In genomic region chr2:174659874-174660273, GRCm38 (mm10) we compare ENCODE assay signal across 27 mouse cellular contexts. TPM values are rescaled to one million over a fixed set of nuclear protein-coding genes. Genes with fewer than 3 reads are reported as not detected.
DNase-seq lines count a peak whose midpoint lies in the region; ATAC-seq and TF ChIP-seq lines count a peak whose summit lies in the region.
"Had no signal": no experiment of that assay in that cellular context is flagged by ENCODE, and none has a peak within 500 bp of the region (broad histone marks: within the 10 kb centered on the region; RNA-seq: fewer than 3 reads in every experiment).

No protein-coding gene starts in this region.

- 0 out of 2 replicates have a peak overlapping the region, but pooled peaks have one; percentile 5 for H3K27ac ChIP-seq in intestine, embryonic 14.5 days (ENCODE audit: low read depth)
- H3K27ac ChIP-seq in intestine, embryonic 16.5 days (ENCODE audit: low read length): peak overlapping the region; percentile 57
- H3K27ac ChIP-seq in small intestine, adult 2 months (ENCODE audit: insufficient read depth, low read depth, low read length): peak overlapping the region; percentile 77
- H3K27ac ChIP-seq in stomach, postnatal 0 days (replicated peaks): no peak overlapping the region; the same call in 1 of the 2 replicates
- no peak overlapping the region for H3K27ac ChIP-seq in hindbrain, embryonic 14.5 days
- H3K27ac ChIP-seq: embryonic facial prominence, embryonic 10.5 days; embryonic facial prominence, embryonic 13.5 days; forebrain, embryonic 13.5 days; gastrocnemius, adult 2 months; hindbrain, embryonic 12.5 days had no signal

- no peaks in the 10 kb centered on the region for H3K4me1 ChIP-seq in intestine, embryonic 14.5 days (replicated peaks; ENCODE audit: control insufficient read depth, insufficient read depth, low read length)
- H3K4me1 ChIP-seq in intestine, embryonic 16.5 days (ENCODE audit: control insufficient read depth, insufficient read depth, low read length): 0 out of 2 replicates have a peak, but pooled peaks cover 3% of the 10 kb centered on the region
- H3K4me1 ChIP-seq in small intestine, adult 2 months (ENCODE audit: control insufficient read depth, insufficient read depth, insufficient read length, low read length): peaks cover 13% of the 10 kb centered on the region; the same call in 1 of the 2 replicates
- no peaks in the 10 kb centered on the region for H3K4me1 ChIP-seq in stomach, postnatal 0 days (replicated peaks; ENCODE audit: control insufficient read depth, insufficient read depth)
- H3K4me1 ChIP-seq in hindbrain, embryonic 14.5 days (replicated peaks; ENCODE audit: control insufficient read depth, insufficient read depth, low read length): no peaks in the 10 kb centered on the region
- H3K4me1 ChIP-seq: embryonic facial prominence, embryonic 13.5 days; forebrain, embryonic 13.5 days had no signal

- 78% methylated on average over 4 of the region's 4 CpGs for WGBS in intestine, embryonic 14.5 days
- 67% methylated on average over 4 of the region's 4 CpGs for WGBS in intestine, embryonic 16.5 days
- WGBS in small intestine, adult 2 months: 34% methylated on average over 4 of the region's 4 CpGs
- WGBS in stomach, postnatal 0 days: 67% methylated on average over 4 of the region's 4 CpGs
- 91% methylated on average over 4 of the region's 4 CpGs for WGBS in hindbrain, embryonic 14.5 days

- peak; percentile 38 for ATAC-seq in intestine, embryonic 14.5 days (replicated peaks; ENCODE audit: low FRiP score, low TSS enrichment, low read depth)
- peak; percentile 70 for ATAC-seq in intestine, embryonic 16.5 days
- peak; percentile 20 for ATAC-seq in stomach, postnatal 0 days (ENCODE audit: low FRiP score, low TSS enrichment)
- no peak for ATAC-seq in hindbrain, embryonic 14.5 days (ENCODE audit: low FRiP score)
- ATAC-seq: forebrain, embryonic 13.5 days; forebrain, postnatal 0 days; hindbrain, embryonic 16.5 days; Patski had no signal

- no peak overlapping the region for H3K4me2 ChIP-seq in intestine, embryonic 14.5 days (ENCODE audit: low read length)
- H3K4me2 ChIP-seq in intestine, embryonic 16.5 days (ENCODE audit: low read depth, low read length): 0 out of 2 replicates have a peak overlapping the region, but pooled peaks have one; percentile 2
- no peak overlapping the region for H3K4me2 ChIP-seq in stomach, postnatal 0 days (replicated peaks; ENCODE audit: low read depth)
- H3K4me2 ChIP-seq in hindbrain, embryonic 14.5 days (replicated peaks): no peak overlapping the region
- H3K4me2 ChIP-seq: embryonic facial prominence, embryonic 13.5 days; forebrain, embryonic 13.5 days; heart, embryonic 11.5 days; hindbrain, embryonic 12.5 days had no signal

- TF ChIP-seq POLR2A in small intestine, adult 2 months (IDR thresholded peaks at IDR 0.05; ENCODE audit: low read depth, low read length): no peak

- H3K36me3 ChIP-seq in intestine, embryonic 14.5 days (ENCODE audit: control insufficient read depth, insufficient read depth, low read length): no peaks in the 10 kb centered on the region
- no peaks in the 10 kb centered on the region for H3K36me3 ChIP-seq in intestine, embryonic 16.5 days (ENCODE audit: control insufficient read depth, insufficient read depth, low read length)
- H3K36me3 ChIP-seq in small intestine, adult 2 months (ENCODE audit: control insufficient read depth, insufficient read depth, low read length): no peaks in the 10 kb centered on the region
- no peaks in the 10 kb centered on the region for H3K36me3 ChIP-seq in stomach, postnatal 0 days (ENCODE audit: control insufficient read depth, insufficient read depth, low read length)
- no peaks in the 10 kb centered on the region for H3K36me3 ChIP-seq in hindbrain, embryonic 14.5 days (replicated peaks; ENCODE audit: control insufficient read depth, insufficient read depth)
- H3K36me3 ChIP-seq: embryonic facial prominence, embryonic 10.5 days; embryonic facial prominence, embryonic 13.5 days; G1E; hindbrain, embryonic 12.5 days had no signal

- H3K27me3 ChIP-seq in intestine, embryonic 14.5 days (replicated peaks; ENCODE audit: control insufficient read depth, insufficient read depth, low read length): no peaks in the 10 kb centered on the region
- no peaks in the 10 kb centered on the region for H3K27me3 ChIP-seq in intestine, embryonic 16.5 days (replicated peaks; ENCODE audit: control insufficient read depth, insufficient read depth, low read length)
- no peaks in the 10 kb centered on the region for H3K27me3 ChIP-seq in small intestine, adult 2 months (ENCODE audit: control insufficient read depth, insufficient read depth, low read length)
- no peaks in the 10 kb centered on the region for H3K27me3 ChIP-seq in stomach, postnatal 0 days (ENCODE audit: control insufficient read depth, insufficient read depth, low read length)
- no peaks in the 10 kb centered on the region for H3K27me3 ChIP-seq in hindbrain, embryonic 14.5 days (ENCODE audit: control insufficient read depth, insufficient read depth, low read length)
- H3K27me3 ChIP-seq: CH12.LX; embryonic facial prominence, embryonic 13.5 days; forebrain, embryonic 13.5 days; hindbrain, embryonic 12.5 days; Patski had no signal

- no peaks in the 10 kb centered on the region for H3K9me3 ChIP-seq in intestine, embryonic 14.5 days (ENCODE audit: control insufficient read depth, low read length)
- no peaks in the 10 kb centered on the region for H3K9me3 ChIP-seq in intestine, embryonic 16.5 days (ENCODE audit: control insufficient read depth, low read length)
- H3K9me3 ChIP-seq in stomach, postnatal 0 days (ENCODE audit: control insufficient read depth, low read length): no peaks in the 10 kb centered on the region
- no peaks in the 10 kb centered on the region for H3K9me3 ChIP-seq in hindbrain, embryonic 14.5 days (ENCODE audit: control insufficient read depth, low read length)
- H3K9me3 ChIP-seq: embryonic facial prominence, embryonic 10.5 days; embryonic facial prominence, embryonic 13.5 days; forebrain, embryonic 13.5 days; hindbrain, embryonic 12.5 days had no signal

- no peak for DNase-seq in intestine, embryonic 14.5 days (ENCODE audit: low spot score)
- DNase-seq in stomach, postnatal 0 days (ENCODE audit: low spot score): no peak
- no peak for DNase-seq in hindbrain, embryonic 14.5 days (ENCODE audit: low spot score)
- no peak for DNase-seq in spleen, adult 18-20 months
- DNase-seq in urinary bladder, postnatal 25 days (ENCODE audit: low spot score): no peak
- DNase-seq: adrenal gland, postnatal 10 days; adrenal gland, postnatal 36 days; B cell, adult 2 months; cerebellum, adult 18-20 months; cerebellum, adult 9-11 months; cerebellum, postnatal 25 days; embryo, embryonic 11 days; forebrain, postnatal 0 days; gastrocnemius, adult 2 months; gastrocnemius, postnatal 14 days had no signal

- no peak for TF ChIP-seq CTCF in small intestine, adult 2 months (IDR thresholded peaks at IDR 0.05; ENCODE audit: extremely low read depth, insufficient read length, insufficient replicate concordance, low read depth, low read length)
- TF ChIP-seq CTCF in stomach, postnatal 0 days (IDR thresholded peaks at IDR 0.05; ENCODE audit: low read depth): no peak

- H3K9ac ChIP-seq in intestine, embryonic 14.5 days (ENCODE audit: low read length): no peak overlapping the region
- no peak overlapping the region for H3K9ac ChIP-seq in intestine, embryonic 16.5 days (ENCODE audit: low read depth, low read length)
- H3K9ac ChIP-seq in stomach, postnatal 0 days (ENCODE audit: low read length): no peak overlapping the region
- no peak overlapping the region for H3K9ac ChIP-seq in hindbrain, embryonic 14.5 days
- H3K9ac ChIP-seq: embryonic facial prominence, embryonic 13.5 days; forebrain, embryonic 13.5 days; forebrain, postnatal 0 days; hindbrain, embryonic 12.5 days had no signal

- H3K4me3 ChIP-seq in intestine, embryonic 14.5 days (ENCODE audit: low read depth, low read length): no peak overlapping the region
- H3K4me3 ChIP-seq in intestine, embryonic 16.5 days (ENCODE audit: low read length): no peak overlapping the region
- H3K4me3 ChIP-seq in small intestine, adult 2 months (ENCODE audit: low read depth, low read length): no peak overlapping the region
- no peak overlapping the region for H3K4me3 ChIP-seq in stomach, postnatal 0 days (ENCODE audit: low read depth, low read length)
- no peak overlapping the region for H3K4me3 ChIP-seq in hindbrain, embryonic 14.5 days (replicated peaks; ENCODE audit: low read length)
- H3K4me3 ChIP-seq: embryonic facial prominence, embryonic 10.5 days; embryonic facial prominence, embryonic 13.5 days; erythroblast, embryonic 14.5 days; forebrain, embryonic 13.5 days; gastrocnemius, adult 2 months; hindbrain, embryonic 12.5 days had no signal

- no peak for TF ChIP-seq EP300 in stomach, postnatal 0 days (optimal IDR thresholded peaks at IDR 0.05)

RNA-seq across cellular contexts. Expression of gene Zfp831, which starts 16.5 kb away (rescaled TPM):
- not detected in 2 replicates for polyA plus RNA-seq in intestine, embryonic 14.5 days (2014; fragmentation: Nextera tagmentation; extraction: Ambion mirVana)
- polyA plus RNA-seq in intestine, embryonic 16.5 days (2015; fragmentation: Nextera tagmentation; extraction: Ambion mirVana): 0.01 and 0.04 TPM in 2 replicates
- polyA plus RNA-seq in small intestine, adult 2 months (2012; rRNA removed): 0.20 and 0.41 TPM in 2 replicates
- polyA plus RNA-seq in stomach, postnatal 0 days (2015; fragmentation: Nextera tagmentation; extraction: Ambion mirVana): 0.01 TPM in 1 of 2 replicates, not detected in the other
- not detected in 2 replicates for polyA plus RNA-seq in hindbrain, embryonic 14.5 days (2014; fragmentation: Nextera tagmentation; extraction: Ambion mirVana)
- polyA plus RNA-seq: embryonic facial prominence, embryonic 10.5 days; erythroblast, embryonic 14.5 days; forebrain, embryonic 13.5 days; G1E; heart, embryonic 11.5 days; hindbrain, embryonic 16.5 days; Patski had no signal

Comparison
In these comparisons a context has a peak if more than half of its experiments do, and no peak if none do; other contexts are left out.
1. H3K27ac ChIP-seq: peak in intestine, embryonic 14.5 days (single experiment), intestine, embryonic 16.5 days (single experiment) and small intestine, adult 2 months (single experiment); none in stomach, postnatal 0 days (single experiment) and hindbrain, embryonic 14.5 days (single experiment).